Mouse (Mus musculus) stomach, embryonic 16.5 days (tissue): ENCODE data around the gene Cds1. TPM values are rescaled to one million over a fixed set of nuclear protein-coding genes. Genes with fewer than 3 reads are reported as not detected.

Experiments
- ATAC-seq: fragments of 200-750 bp; cut with Nextera tagmentation; 2 replicates; pipeline ENCODE4 v1.8.0; 2017; ENCODE audit warnings: moderate number of reproducible peaks, moderate TSS enrichment; ENCODE audit not compliant: insufficient read depth, low FRiP score
- H3K27ac ChIP-seq: fragments of 300-500 bp; sonication (generic); 2 replicates; pipeline ENCODE4 v1.5.1; 2014; ENCODE audit warnings: low read length
- H3K27me3 ChIP-seq: fragments of 300-500 bp; sonication (generic); 2 replicates; pipeline ENCODE4 v1.6.1; 2014; ENCODE audit warnings: low read length, control low read depth, mixed read lengths; ENCODE audit not compliant: control insufficient read depth, insufficient read depth
- H3K36me3 ChIP-seq: fragments of 300-500 bp; sonication (generic); 2 replicates; pipeline ENCODE4 v1.6.1; 2014; ENCODE audit warnings: low read length; ENCODE audit not compliant: control insufficient read depth, insufficient read depth
- H3K4me1 ChIP-seq: fragments of 300-500 bp; sonication (generic); 2 replicates; pipeline ENCODE4 v1.6.1; 2014; ENCODE audit warnings: low read length, control low read depth, mixed read lengths; ENCODE audit not compliant: control insufficient read depth, insufficient read depth
- H3K4me2 ChIP-seq: fragments of 300-500 bp; sonication (generic); 2 replicates; pipeline ENCODE4 v1.6.1; 2014; ENCODE audit warnings: low read depth, low read length, mixed read lengths
- H3K4me3 ChIP-seq: fragments of 300-500 bp; sonication (generic); replicated peaks from 2 replicates; pipeline ENCODE4 v1.5.1; 2014; ENCODE audit warnings: mild to moderate bottlenecking, low read length
- H3K9ac ChIP-seq: fragments of 300-500 bp; sonication (generic); 2 replicates; pipeline ENCODE4 v1.6.1; 2014; ENCODE audit warnings: low read length
- H3K9me3 ChIP-seq: fragments of 300-500 bp; sonication (generic); replicated peaks from 2 replicates; pipeline ENCODE4 v1.6.1; 2016; ENCODE audit warnings: low read length, control low read depth; ENCODE audit not compliant: control insufficient read depth
- WGBS: fragments of 180-500 bp; shearing (Covaris S2); extraction: QIAGEN DNeasy Blood & Tissue Kit; methylation state at CpG from one replicate; pipeline ENCODE4 v1.1.7; 2014; 5-methylcytosine and 5-hydroxymethylcytosine counted together
- polyA plus RNA-seq: library from polyadenylated mRNA; unstranded; fragments of >200 nt; fragmentation: Nextera tagmentation; extraction: Ambion mirVana; gene quantifications from 2 replicates; pipeline ENCODE4 v1.2.1, GENCODE M21; 2015

Cds1 gene
- polyA plus RNA-seq, 1 experiment from 2014 or later, result 9.9 TPM

DNA sequence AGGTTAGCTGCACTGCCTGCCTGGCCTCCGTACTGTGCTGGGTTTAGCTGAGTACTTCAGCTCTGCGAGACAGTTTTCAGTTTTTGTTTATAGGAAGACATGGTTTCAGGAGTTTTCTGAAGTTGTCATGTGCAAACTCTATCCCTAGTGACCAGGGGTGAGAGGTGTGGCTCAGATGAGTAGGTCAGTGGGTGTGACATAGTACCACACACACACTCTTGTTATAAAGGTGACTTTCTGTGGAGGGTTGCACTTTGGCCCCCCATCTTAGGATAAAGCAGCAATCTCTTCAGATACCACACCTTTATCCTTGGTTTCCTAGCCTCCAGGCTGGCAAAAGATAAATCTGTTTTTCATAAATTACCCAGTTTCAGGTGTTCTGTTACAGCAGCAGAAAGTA, 19.9 kb downstream of the Cds1 start:
- Histone ChIP-seq H3K9me3 (no peaks in the 10 kb centered on the region), H3K27me3 (no peaks in the 10 kb centered on the region), H3K4me2 (no peak overlapping the region), H3K27ac (no peak overlapping the region), H3K9ac (no peak overlapping the region), H3K4me3 (no peak overlapping the region), H3K4me1 (no peaks in the 10 kb centered on the region; the same call in 1 of the 2 replicates), H3K36me3 (no peaks in the 10 kb centered on the region)
- WGBS, result 67% methylated on average over 2 of the region's 2 CpGs
- no peak for ATAC-seq

DNA sequence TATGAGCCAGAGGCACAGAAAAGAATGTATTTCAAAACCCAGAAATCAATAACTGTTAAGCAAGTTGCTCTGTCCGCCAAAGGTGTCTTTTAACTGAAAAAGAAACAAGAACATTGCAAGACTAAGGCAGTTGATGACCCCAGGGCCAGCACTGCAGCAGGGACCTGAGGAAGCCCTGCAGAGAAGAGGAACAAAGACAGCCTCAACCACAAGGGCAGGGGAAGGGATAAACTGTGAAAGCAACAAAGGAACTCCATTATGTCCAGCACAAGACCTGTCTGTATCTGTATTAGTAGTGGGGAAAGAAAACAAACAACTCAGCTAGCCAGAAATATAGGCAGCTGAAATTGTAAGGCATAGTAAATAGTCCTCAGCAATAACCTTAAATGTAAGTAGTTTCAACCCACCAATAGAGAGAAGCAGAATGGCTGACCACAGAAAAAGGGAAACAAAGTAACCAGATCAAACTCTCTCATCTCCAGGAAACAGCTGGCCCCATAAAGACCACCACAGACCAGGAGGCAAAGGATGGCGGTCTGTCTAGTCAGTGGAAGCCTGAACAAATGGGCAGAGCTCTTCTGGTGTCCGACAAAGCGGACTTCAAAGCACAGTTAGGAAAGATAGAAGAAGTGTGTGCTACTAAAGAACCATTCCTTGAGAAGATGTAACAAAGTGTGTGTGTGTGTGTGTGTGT, 21.1 kb downstream of the Cds1 start:
- no peak overlapping the region for H3K4me2 ChIP-seq

DNA sequence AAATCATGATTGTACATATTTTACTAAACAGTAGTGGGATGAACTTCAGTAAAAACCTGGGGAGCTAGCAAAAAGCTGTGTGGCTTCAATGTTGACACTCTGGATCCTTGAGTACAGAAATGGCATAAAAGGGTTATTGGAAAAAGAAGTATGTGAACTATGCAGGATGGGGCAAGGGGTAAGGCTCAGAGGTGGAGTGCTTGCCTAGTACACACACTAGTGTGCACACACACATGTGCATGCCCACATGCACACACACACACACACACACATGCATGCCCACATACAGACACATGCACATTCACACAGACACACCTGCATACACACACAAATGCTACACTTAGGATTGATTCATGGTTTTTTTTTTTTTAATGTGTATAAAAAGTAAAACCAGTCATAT, 24.8 kb downstream of the Cds1 start:
- Histone ChIP-seq H3K9me3 (no peaks in the 10 kb centered on the region), H3K27me3 (no peaks in the 10 kb centered on the region), H3K36me3 (no peaks in the 10 kb centered on the region), H3K27ac (no peak overlapping the region), H3K4me3 (no peak overlapping the region), H3K4me1 (0 out of 2 replicates have a peak, but pooled peaks cover 11% of the 10 kb centered on the region), H3K9ac (no peak overlapping the region), H3K4me2 (no peak overlapping the region)
- no peak for ATAC-seq

More for the DNA sequence above, 21.1 kb downstream of the Cds1 start:
- H3K27me3 ChIP-seq, result no peaks in the 10 kb centered on the region
- H3K36me3 ChIP-seq, result no peaks in the 10 kb centered on the region
- no peak overlapping the region for H3K4me3 ChIP-seq
- no peaks in the 10 kb centered on the region for H3K9me3 ChIP-seq
- no peak for ATAC-seq
- H3K27ac ChIP-seq, result no peak overlapping the region
- H3K4me1 ChIP-seq, result no peaks in the 10 kb centered on the region; the same call in 1 of the 2 replicates
- no peak overlapping the region for H3K9ac ChIP-seq
- WGBS, result 77% methylated on average over 4 of the region's 4 CpGs

DNA sequence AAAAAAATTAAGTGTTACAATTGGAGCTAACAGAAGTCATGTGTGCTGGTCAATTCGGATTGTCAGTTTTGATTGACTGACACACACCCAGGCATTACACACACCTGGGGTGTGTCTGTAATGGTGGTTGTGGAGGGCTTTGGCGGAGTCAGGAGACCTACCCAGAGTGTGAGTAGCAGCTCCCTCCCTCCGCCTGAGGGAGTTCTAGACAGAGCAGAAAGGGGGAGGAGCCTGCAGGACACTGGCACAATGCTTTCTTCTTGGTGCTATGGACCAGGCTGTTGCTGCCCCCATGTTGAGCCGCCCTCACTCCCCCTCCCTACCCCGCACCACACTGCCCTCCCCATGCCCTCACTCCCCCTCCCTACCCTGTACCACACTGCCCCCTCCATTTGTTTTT, 25.6 kb downstream of the Cds1 start:
- no peaks in the 10 kb centered on the region for H3K9me3 ChIP-seq
- no peak overlapping the region for H3K27ac ChIP-seq
- no peak overlapping the region for H3K4me3 ChIP-seq
- H3K4me1 ChIP-seq, result 0 out of 2 replicates have a peak, but pooled peaks cover 11% of the 10 kb centered on the region
- 69% methylated on average over 5 of the region's 5 CpGs for WGBS
- ATAC-seq, result peak; percentile 22; the same call in 1 of the 2 replicates
- no peaks in the 10 kb centered on the region for H3K36me3 ChIP-seq
- no peaks in the 10 kb centered on the region for H3K27me3 ChIP-seq
- no peak overlapping the region for H3K4me2 ChIP-seq
- no peak overlapping the region for H3K9ac ChIP-seq

DNA sequence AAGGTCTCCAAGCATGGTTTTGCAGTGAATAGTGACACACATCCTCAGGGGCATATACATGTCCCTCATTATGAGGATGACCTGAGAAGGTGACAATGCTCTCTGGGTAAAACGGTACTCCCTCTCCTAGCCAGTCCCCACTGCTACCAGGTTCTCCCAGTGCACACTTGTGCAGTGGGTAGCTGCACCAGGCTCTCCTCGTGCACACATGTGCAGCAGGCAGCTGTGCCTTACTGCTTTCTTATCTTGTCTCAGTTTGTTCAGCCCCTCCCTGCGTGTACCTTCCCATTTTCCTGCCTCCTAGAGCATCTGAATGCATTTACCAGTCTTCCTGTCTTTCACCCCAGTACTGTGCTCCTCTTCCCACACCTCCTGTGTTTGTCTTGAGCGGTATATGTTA, 27.7 kb downstream of the Cds1 start:
- no peaks in the 10 kb centered on the region for H3K36me3 ChIP-seq
- no peaks in the 10 kb centered on the region for H3K9me3 ChIP-seq
- 45% methylated on average over 4 of the region's 4 CpGs for WGBS
- no peak overlapping the region for H3K4me2 ChIP-seq
- no peak overlapping the region for H3K4me3 ChIP-seq
- ATAC-seq, result no peak
- H3K27ac ChIP-seq, result no peak overlapping the region
- H3K4me1 ChIP-seq, result 0 out of 2 replicates have a peak, but pooled peaks cover 11% of the 10 kb centered on the region
- H3K9ac ChIP-seq, result no peak overlapping the region
- no peaks in the 10 kb centered on the region for H3K27me3 ChIP-seq

DNA sequence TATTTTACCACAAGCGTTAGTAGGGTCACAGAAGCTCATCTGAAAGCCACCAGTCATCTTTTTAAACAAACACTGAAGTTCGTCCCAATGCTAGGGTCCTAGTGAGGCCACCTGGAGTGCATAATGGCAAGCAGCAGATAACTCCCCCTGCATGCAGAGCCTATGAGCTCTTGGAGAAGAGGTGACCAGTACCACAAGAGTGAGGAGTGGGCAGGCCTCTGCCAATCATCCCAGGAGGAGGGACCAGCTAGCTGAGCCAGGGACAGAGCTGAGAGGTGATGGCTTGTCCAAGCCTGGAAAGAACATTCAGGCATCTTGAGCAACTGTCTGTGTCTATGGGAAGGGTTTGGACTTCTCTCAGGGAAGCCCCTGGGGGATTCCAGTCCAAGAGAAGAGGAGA, 37.0 kb downstream of the Cds1 start:
- no peak overlapping the region for H3K9ac ChIP-seq

DNA sequence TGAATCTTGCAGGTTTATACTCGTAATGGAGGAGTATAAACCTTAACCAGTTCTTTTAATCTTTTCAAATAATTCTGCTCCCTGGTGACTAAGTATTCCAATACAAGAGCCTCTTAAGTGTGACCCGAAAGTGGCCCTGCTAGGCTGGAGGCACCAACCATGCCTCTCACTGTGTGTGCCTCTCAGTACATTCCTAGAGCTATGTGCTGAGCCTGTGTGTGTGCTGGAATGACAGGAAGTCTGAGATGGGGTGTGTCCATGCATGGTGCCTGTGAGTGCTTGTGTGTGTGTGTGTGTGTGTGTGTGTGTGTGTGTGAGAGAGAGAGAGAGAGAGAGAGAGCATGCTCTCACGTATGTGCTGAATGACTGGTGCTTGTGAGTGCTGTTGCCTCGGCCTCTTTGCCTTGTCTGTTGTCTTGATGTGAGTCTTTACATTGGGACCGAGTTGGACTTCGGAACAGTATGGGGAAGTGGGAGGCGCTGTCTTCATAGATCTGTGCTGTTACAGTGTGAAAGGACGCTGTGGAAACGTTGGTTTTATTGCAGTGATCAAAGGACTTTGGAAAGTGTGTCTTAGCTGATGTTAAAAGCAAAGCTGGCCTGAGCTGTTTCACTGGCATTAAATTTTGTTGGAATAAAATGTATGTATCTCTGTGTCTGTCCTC, 37.6 kb downstream of the Cds1 start:
- H3K9ac ChIP-seq, result no peak overlapping the region
- H3K4me2 ChIP-seq, result no peak overlapping the region
- H3K27me3 ChIP-seq, result no peaks in the 10 kb centered on the region
- WGBS, result 68% methylated on average over 9 of the region's 9 CpGs
- H3K4me3 ChIP-seq, result no peak overlapping the region
- H3K36me3 ChIP-seq, result no peaks in the 10 kb centered on the region
- peak overlapping the region; percentile 7; the same call in 1 of the 2 replicates for H3K27ac ChIP-seq
- no peaks in the 10 kb centered on the region for H3K9me3 ChIP-seq
- H3K4me1 ChIP-seq, result no peaks in the 10 kb centered on the region
- no peak; the same call in 1 of the 2 replicates for ATAC-seq

More for the DNA sequence above, 37.0 kb downstream of the Cds1 start:
- 51% methylated on average over 2 of the region's 2 CpGs for whole genome bisulfite sequencing
- H3K9me3 ChIP-seq, result no peaks in the 10 kb centered on the region
- H3K36me3 ChIP-seq, result no peaks in the 10 kb centered on the region
- H3K27me3 ChIP-seq, result no peaks in the 10 kb centered on the region
- H3K27ac ChIP-seq, result peak overlapping the region; percentile 7; the same call in 1 of the 2 replicates
- no peak for ATAC-seq
- H3K4me3 ChIP-seq, result no peak overlapping the region
- H3K4me2 ChIP-seq, result no peak overlapping the region
- no peaks in the 10 kb centered on the region for H3K4me1 ChIP-seq

DNA sequence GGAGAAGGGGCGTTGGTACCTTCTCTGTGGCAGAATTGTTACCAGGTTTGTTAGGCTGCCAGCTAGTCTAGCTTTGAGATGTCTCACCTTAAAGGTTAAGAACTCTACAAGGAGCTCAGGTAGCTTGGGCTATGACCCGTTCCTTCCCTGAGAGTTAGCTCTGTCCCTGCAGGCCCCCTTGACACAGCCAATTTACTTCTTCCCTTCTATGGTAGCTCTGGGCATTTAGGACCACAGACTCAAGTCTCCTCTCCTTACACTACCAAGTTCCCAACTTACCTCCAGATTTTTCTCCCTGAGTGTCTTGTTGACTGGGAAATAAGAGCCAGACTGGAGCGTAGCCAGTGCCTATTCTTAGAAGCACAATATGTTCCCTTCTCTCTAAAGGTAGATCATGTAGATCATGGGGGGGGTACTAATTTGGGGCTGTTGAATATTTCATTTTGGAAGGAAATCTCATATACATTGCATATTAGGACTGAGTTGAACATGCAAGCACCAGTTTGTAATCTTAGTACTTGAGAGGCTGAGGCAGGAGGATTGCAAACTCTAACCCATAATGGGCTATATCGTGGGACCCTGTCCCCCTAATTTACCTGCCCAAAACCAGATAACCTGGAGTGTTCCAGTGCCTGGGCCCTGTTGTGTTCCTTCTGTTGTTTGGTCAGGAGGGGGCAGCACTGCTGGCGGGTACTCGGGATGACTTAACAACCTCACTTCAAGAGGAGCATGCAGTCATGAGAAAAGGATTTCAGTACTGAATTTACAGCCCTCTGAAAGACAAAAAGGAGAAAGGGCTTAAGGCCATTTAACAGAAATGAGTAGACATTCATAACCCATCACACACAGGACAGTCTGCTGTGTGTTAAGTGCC, 46.6 kb downstream of the Cds1 start:
- Histone ChIP-seq H3K4me2 (no peak overlapping the region), H3K27me3 (no peaks in the 10 kb centered on the region), H3K9ac (no peak overlapping the region), H3K36me3 (no peaks in the 10 kb centered on the region), H3K9me3 (no peaks in the 10 kb centered on the region), H3K4me1 (no peaks in the 10 kb centered on the region), H3K27ac (no peak overlapping the region), H3K4me3 (no peak overlapping the region)
- 88% methylated on average over 6 of the region's 6 CpGs for WGBS
- no peak for ATAC-seq

DNA sequence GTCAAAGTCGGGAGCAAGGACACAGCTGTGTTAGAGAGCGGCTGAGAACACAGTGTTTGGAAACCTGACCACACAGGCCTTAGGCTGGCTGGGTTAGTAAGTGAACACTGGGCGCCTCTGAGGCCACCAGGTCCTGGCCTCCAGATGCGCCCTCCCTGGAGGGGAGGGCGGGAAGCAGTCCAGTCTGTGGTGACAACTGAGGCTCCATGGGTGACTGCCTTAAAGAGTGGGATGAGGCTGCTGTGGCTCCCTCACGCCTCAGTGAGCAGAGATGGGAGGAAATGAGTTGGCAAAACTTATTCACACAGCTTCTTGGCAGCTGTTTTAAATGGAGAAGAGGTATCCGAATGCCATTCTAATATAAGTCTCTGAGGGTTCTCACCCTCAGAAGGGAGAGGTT, 51.9 kb downstream of the Cds1 start:
- WGBS, result 61% methylated on average over 7 of the region's 7 CpGs
- H3K9ac ChIP-seq, result no peak overlapping the region
- H3K36me3 ChIP-seq, result no peaks in the 10 kb centered on the region
- ATAC-seq, result no peak
- no peak overlapping the region for H3K4me2 ChIP-seq
- H3K9me3 ChIP-seq, result no peaks in the 10 kb centered on the region
- H3K27me3 ChIP-seq, result no peaks in the 10 kb centered on the region
- no peak overlapping the region for H3K27ac ChIP-seq
- no peak overlapping the region for H3K4me3 ChIP-seq
- no peaks in the 10 kb centered on the region for H3K4me1 ChIP-seq
